Comparison of ENCODE assay signal across 8 mouse cellular contexts in genomic region chr7:127823236-127824171, GRCm38 (mm10). TPM values are rescaled to one million over a fixed set of nuclear protein-coding genes. Genes with fewer than 3 reads are reported as not detected.
A peak's percentile ranks its signal among the peaks of the same experiment; 100 is the strongest.
DNase-seq lines count a peak whose midpoint lies in the region; ATAC-seq and TF ChIP-seq lines count a peak whose summit lies in the region.

No protein-coding gene starts in this region.

- no peak for ATAC-seq in heart, embryonic 13.5 days (ENCODE audit: extremely low read depth, insufficient number of reproducible peaks, low FRiP score, low TSS enrichment)
- ATAC-seq in forebrain, embryonic 16.5 days = peak; percentile 4; the same call in 1 of the 2 replicates
- no peak for ATAC-seq in liver, postnatal 0 days
- ATAC-seq in CD4-positive, CD25-positive, alpha-beta regulatory T cell, adult 4 months = no peak

- no peak for TF ChIP-seq EP300 in liver, postnatal 0 days (IDR thresholded peaks at IDR 0.05; ENCODE audit: low read depth)

- peaks cover 10% of the 10 kb centered on the region; the same call in 1 of the 2 replicates for H3K27me3 ChIP-seq in heart, embryonic 13.5 days (replicated peaks)
- no peaks in the 10 kb centered on the region for H3K27me3 ChIP-seq in forebrain, embryonic 16.5 days (replicated peaks; ENCODE audit: control insufficient read depth, insufficient read depth, low read length)
- H3K27me3 ChIP-seq in liver, postnatal 0 days (ENCODE audit: insufficient read depth, low read length) = peaks cover 5% of the 10 kb centered on the region; the same call in 1 of the 2 replicates

- peak overlapping the region; percentile 60 for H3K4me3 ChIP-seq in heart, embryonic 13.5 days
- H3K4me3 ChIP-seq in forebrain, embryonic 16.5 days (replicated peaks; ENCODE audit: low read length) = peak overlapping the region; percentile 60
- no peak overlapping the region for H3K4me3 ChIP-seq in liver, postnatal 0 days (ENCODE audit: low read depth, low read length)

- WGBS in heart, embryonic 13.5 days = 70% methylated on average over 11 of the region's 11 CpGs
- 50% methylated on average over 11 of the region's 11 CpGs for WGBS in forebrain, embryonic 16.5 days
- 71% methylated on average over 11 of the region's 11 CpGs for WGBS in liver, postnatal 0 days (ENCODE audit: insufficient replicate concordance)

- TF ChIP-seq CTCF in liver, postnatal 0 days (IDR thresholded peaks at IDR 0.05; ENCODE audit: low read depth) = peak; percentile 12; the same call in 1 of the 2 replicates

- no peaks in the 10 kb centered on the region for H3K36me3 ChIP-seq in heart, embryonic 13.5 days
- no peaks in the 10 kb centered on the region for H3K36me3 ChIP-seq in forebrain, embryonic 16.5 days (ENCODE audit: control insufficient read depth, insufficient read depth)
- no peaks in the 10 kb centered on the region for H3K36me3 ChIP-seq in liver, postnatal 0 days (replicated peaks; ENCODE audit: insufficient read depth, low read length)

- peak overlapping the region; percentile 76 for H3K4me2 ChIP-seq in heart, embryonic 13.5 days
- H3K4me2 ChIP-seq in forebrain, embryonic 16.5 days (ENCODE audit: low read length) = peak overlapping the region; percentile 82
- peak overlapping the region; percentile 48 for H3K4me2 ChIP-seq in liver, postnatal 0 days (ENCODE audit: low read depth, low read length)

- intact Hi-C loops in heart, postnatal 36 days (cut with DNase I) = no loop called here

- H3K9me3 ChIP-seq in heart, embryonic 13.5 days = no peaks in the 10 kb centered on the region
- H3K9me3 ChIP-seq in forebrain, embryonic 16.5 days (ENCODE audit: control insufficient read depth, low read length) = no peaks in the 10 kb centered on the region
- H3K9me3 ChIP-seq in liver, postnatal 0 days (ENCODE audit: low read length) = no peaks in the 10 kb centered on the region

- DNase-seq in heart, postnatal 36 days = no peak
- peak; percentile 75 for DNase-seq in cerebellum, adult 11-12 months
- no peak for DNase-seq in liver, postnatal 0 days
- DNase-seq in spleen, adult 12 weeks (ENCODE audit: low spot score) = no peak
- DNase-seq in B cell, adult 2 months = no peak

- H3K27ac ChIP-seq in heart, embryonic 13.5 days (replicated peaks) = no peak overlapping the region
- H3K27ac ChIP-seq in forebrain, embryonic 16.5 days (ENCODE audit: low read length) = peak overlapping the region; percentile 49
- H3K27ac ChIP-seq in liver, postnatal 0 days (ENCODE audit: low read depth) = no peak overlapping the region

- 0 out of 2 replicates have a peak, but pooled peaks cover 14% of the 10 kb centered on the region for H3K4me1 ChIP-seq in heart, embryonic 13.5 days
- H3K4me1 ChIP-seq in forebrain, embryonic 16.5 days (replicated peaks; ENCODE audit: control insufficient read depth, insufficient read depth, low read length) = peaks cover 25% of the 10 kb centered on the region
- no peaks in the 10 kb centered on the region for H3K4me1 ChIP-seq in liver, postnatal 0 days (ENCODE audit: insufficient read depth)

- peak overlapping the region; percentile 83 for H3K9ac ChIP-seq in heart, embryonic 13.5 days
- H3K9ac ChIP-seq in forebrain, embryonic 16.5 days (replicated peaks; ENCODE audit: low read depth, low read length) = peak overlapping the region; percentile 78
- no peak overlapping the region for H3K9ac ChIP-seq in liver, postnatal 0 days (replicated peaks)

RNA-seq across cellular contexts. Expression of gene Stx4a, which starts 0.6 kb away (rescaled TPM):
- polyA plus RNA-seq in heart, embryonic 13.5 days (2015; fragmentation: Nextera tagmentation; extraction: Ambion mirVana) = 39.2 and 48.9 TPM in 2 replicates
- total RNA-seq in heart, postnatal 36 days (2021) = 10 to 100 TPM; 63.2 to 72.7 TPM
- polyA plus RNA-seq in forebrain, embryonic 16.5 days (2015; fragmentation: Nextera tagmentation; extraction: Ambion mirVana) = 17.8 and 22.2 TPM in 2 replicates
- 15.8 and 17.5 TPM in 2 replicates for polyA plus RNA-seq in liver, postnatal 0 days (2015; fragmentation: Nextera tagmentation; extraction: Ambion mirVana)
- 100 to 1,000 TPM in 1 of 2 experiments, 10 to 100 TPM in 1; 62.0 to 110 TPM for polyA plus RNA-seq in CD4-positive, CD25-positive, alpha-beta regulatory T cell, adult 4 months (2017; shearing (Covaris generic))

RNA-seq across cellular contexts. Expression of gene Stx1b, which starts 0.8 kb away (rescaled TPM):
- 1.1 and 1.7 TPM in 2 replicates for polyA plus RNA-seq in heart, embryonic 13.5 days (2015; fragmentation: Nextera tagmentation; extraction: Ambion mirVana)
- 1 to 10 TPM in 1 of 2 experiments, under 1 TPM in 1; 0.53 to 1.1 TPM for total RNA-seq in heart, postnatal 36 days (2021)
- polyA plus RNA-seq in forebrain, embryonic 16.5 days (2015; fragmentation: Nextera tagmentation; extraction: Ambion mirVana) = 37.9 and 50.8 TPM in 2 replicates
- polyA plus RNA-seq in liver, postnatal 0 days (2015; fragmentation: Nextera tagmentation; extraction: Ambion mirVana) = 0.18 and 0.48 TPM in 2 replicates
- polyA plus RNA-seq in CD4-positive, CD25-positive, alpha-beta regulatory T cell, adult 4 months (2017; shearing (Covaris generic)) = not detected

RNA-seq across cellular contexts. Expression of gene Hsd3b7, which starts 23.1 kb away (rescaled TPM):
- 19.5 and 21.6 TPM in 2 replicates for polyA plus RNA-seq in heart, embryonic 13.5 days (2015; fragmentation: Nextera tagmentation; extraction: Ambion mirVana)
- total RNA-seq in heart, postnatal 36 days (2021) = 10 to 100 TPM; 12.6 to 13.1 TPM
- polyA plus RNA-seq in forebrain, embryonic 16.5 days (2015; fragmentation: Nextera tagmentation; extraction: Ambion mirVana) = 7.3 and 10.7 TPM in 2 replicates
- polyA plus RNA-seq in liver, postnatal 0 days (2015; fragmentation: Nextera tagmentation; extraction: Ambion mirVana) = 218 and 224 TPM in 2 replicates
- polyA plus RNA-seq in CD4-positive, CD25-positive, alpha-beta regulatory T cell, adult 4 months (2017; shearing (Covaris generic)) = 1 to 10 TPM; 3.9 to 6.8 TPM

RNA-seq across cellular contexts. Expression of gene Gm49388, which starts 38.1 kb away (rescaled TPM):
- polyA plus RNA-seq in heart, embryonic 13.5 days (2015; fragmentation: Nextera tagmentation; extraction: Ambion mirVana) = not detected in 2 replicates
- total RNA-seq in heart, postnatal 36 days (2021) = 1 to 10 TPM; 3.3 to 3.9 TPM
- not detected in 2 replicates for polyA plus RNA-seq in forebrain, embryonic 16.5 days (2015; fragmentation: Nextera tagmentation; extraction: Ambion mirVana)
- 0.26 TPM in 1 of 2 replicates, not detected in the other for polyA plus RNA-seq in liver, postnatal 0 days (2015; fragmentation: Nextera tagmentation; extraction: Ambion mirVana)
- under 1 TPM; 0.65 to 0.99 TPM for polyA plus RNA-seq in CD4-positive, CD25-positive, alpha-beta regulatory T cell, adult 4 months (2017; shearing (Covaris generic))

RNA-seq across cellular contexts. Expression of gene Setd1a, which starts 47.0 kb away (rescaled TPM):
- 12.6 and 17.0 TPM in 2 replicates for polyA plus RNA-seq in heart, embryonic 13.5 days (2015; fragmentation: Nextera tagmentation; extraction: Ambion mirVana)
- 10 to 100 TPM; 22.2 to 24.0 TPM for total RNA-seq in heart, postnatal 36 days (2021)
- 19.8 and 20.7 TPM in 2 replicates for polyA plus RNA-seq in forebrain, embryonic 16.5 days (2015; fragmentation: Nextera tagmentation; extraction: Ambion mirVana)
- 5.5 and 7.3 TPM in 2 replicates for polyA plus RNA-seq in liver, postnatal 0 days (2015; fragmentation: Nextera tagmentation; extraction: Ambion mirVana)
- polyA plus RNA-seq in CD4-positive, CD25-positive, alpha-beta regulatory T cell, adult 4 months (2017; shearing (Covaris generic)) = 1 to 10 TPM; 5.8 to 6.6 TPM

Comparison
In these comparisons a context has a peak if more than half of its experiments do, and no peak if none do; other contexts are left out.
1. RNA of gene Stx1b, which starts 0.8 kb away (polyA plus RNA-seq): 37.9 to 50.8 TPM in forebrain, embryonic 16.5 days; 1.1 to 1.7 TPM in heart, embryonic 13.5 days, 0.18 to 0.48 TPM in liver, postnatal 0 days and not detected in CD4-positive, CD25-positive, alpha-beta regulatory T cell, adult 4 months; every median in the first group is over 10 times any median in the second.
2. Peak in every context shown above with its lines, with median percentiles within 50 percentile points of each other: H3K4me2 ChIP-seq.